Mouse (Mus musculus): ENCODE results near the gene Erc2.

- TF ChIP-seq CTCF (conservative IDR thresholded peaks at IDR 0.05; ENCODE audit: low read length) (no peak), NANOG (IDR thresholded peaks at IDR 0.05; ENCODE audit: borderline replicate concordance, low read length) (no peak), POU5F1 (IDR thresholded peaks at IDR 0.05; ENCODE audit: borderline replicate concordance, low read length) (no peak)
Observed at GRCm38 (mm10) chr14:28507011-28507410, 884.8 kb downstream of the Erc2 start.

All from E14TG2a.4 (cell line).